Mouse (Mus musculus) CD8-positive naive resting alpha-beta T cell, adult 2 months (primary cell): Measurements from ENCODE around the gene Ptpre.
A peak's percentile ranks its signal among the peaks of the same experiment; 100 is the strongest.

Source experiments
- DNase-seq, 2 experiments: peaks; one replicate each; pipeline ENCODE4 v3.0.0; 2022; ENCODE audit warnings: low read depth in 2 of 2, low spot score in 2 of 2

Ptpre gene

DNA sequence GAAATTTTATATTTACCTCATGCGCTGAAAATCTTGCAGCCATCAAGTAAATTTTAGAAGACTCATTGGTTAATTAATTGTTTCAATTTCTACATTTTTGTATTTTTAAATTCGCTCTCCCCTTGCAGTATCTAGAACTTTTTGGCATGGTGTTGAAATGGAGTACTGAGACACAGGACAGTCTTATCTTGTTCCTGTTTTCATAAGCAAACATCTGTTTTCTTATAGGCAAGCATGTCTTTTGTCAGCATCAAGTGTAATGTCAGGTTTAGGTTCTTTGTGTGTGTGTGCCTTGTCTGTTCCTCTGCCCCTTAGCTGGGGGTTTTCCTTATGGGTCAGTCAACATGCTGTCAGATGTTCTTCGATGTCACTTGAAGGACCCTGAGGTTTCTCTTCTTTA is 39.0 kb downstream of the Ptpre start:
- DNase-seq, result no peak

DNA sequence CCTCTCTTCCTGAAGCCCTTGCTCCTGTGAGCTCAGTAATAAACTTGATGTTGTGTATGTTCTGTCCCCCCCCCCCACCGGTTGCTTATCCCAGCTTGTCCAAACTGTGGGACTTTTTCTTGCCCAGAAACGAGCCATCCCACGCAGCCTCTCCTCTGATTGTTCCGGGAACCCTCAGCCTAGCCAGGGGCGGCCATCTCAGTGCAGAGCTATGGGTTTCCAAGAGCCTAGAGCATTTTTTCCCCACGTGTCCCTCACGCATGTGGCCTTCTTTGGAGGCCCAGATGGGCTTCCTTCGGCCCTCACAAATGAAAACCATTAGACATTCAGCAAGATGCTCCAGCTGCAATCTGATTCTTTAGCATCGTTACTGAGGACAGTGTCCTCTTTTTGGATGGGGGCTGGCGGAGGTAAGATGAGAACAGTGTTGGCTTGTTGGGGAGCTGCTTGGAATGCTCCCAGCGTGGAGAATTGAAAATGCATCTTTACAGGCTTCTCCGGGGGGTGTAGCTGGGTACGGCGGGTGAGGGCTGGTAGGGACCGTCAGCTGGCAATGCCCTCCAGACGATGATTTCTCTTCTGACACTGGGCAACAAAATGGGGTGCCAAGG is 41.5 kb downstream of the Ptpre start:
- no peak for DNase-seq

DNA sequence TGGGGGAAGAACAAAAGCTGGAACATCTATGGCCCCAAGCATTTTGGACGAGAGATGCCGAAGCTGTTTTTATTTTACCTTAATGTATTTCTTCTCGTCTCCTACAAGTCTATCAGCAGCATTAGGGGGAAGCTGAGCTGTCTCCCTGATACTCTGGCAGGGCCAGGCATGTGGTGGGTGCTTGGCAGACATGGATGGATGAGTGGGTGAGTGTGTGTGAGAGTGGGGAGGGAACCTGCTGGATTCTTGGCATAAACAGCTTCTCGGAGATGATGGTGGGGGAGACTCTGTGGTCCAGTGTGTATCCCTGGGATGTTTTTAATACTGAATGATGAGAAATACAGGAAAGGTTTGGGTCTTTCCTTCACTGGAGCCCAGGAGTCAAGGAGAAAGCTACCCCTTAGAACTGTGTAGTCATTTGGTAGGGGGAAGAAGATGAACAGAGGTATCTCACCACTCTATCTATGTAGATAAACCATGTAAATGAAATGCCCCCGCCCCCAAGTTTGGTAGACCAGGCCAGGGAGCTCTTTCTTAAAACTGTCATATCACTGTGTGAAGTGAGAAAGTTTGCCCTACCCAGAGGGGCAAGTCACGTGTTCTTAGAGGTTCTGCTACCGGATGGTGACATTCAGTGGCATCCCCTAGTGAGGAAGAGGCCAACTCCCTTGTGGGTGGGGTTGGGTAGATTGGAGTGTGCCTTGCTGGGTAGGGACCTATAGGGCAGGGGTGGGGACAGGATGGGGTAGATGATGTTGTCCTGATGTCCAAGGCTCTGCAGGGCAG is 43.2 kb downstream of the Ptpre start:
- no peak for DNase-seq

DNA sequence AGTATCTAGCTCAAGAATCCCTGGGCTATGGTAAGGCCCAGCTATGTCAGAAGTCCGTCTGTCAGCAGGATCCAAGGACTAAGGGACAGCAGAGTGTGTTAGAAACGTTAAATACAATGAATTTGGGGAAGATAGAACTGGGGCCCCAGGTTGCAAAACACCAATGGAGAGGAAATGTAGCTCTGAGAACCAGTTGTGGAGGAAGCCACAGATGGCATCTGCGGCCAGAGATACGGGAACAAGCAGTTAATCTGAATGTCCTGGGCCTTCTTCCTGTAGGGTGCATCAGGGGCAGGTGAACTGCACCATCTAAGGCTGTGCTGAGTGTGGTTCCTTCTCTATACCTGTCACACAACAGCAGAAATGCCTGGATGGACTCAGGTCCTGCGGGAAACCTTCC is 43.8 kb downstream of the Ptpre start:
- DNase-seq, result no peak

DNA sequence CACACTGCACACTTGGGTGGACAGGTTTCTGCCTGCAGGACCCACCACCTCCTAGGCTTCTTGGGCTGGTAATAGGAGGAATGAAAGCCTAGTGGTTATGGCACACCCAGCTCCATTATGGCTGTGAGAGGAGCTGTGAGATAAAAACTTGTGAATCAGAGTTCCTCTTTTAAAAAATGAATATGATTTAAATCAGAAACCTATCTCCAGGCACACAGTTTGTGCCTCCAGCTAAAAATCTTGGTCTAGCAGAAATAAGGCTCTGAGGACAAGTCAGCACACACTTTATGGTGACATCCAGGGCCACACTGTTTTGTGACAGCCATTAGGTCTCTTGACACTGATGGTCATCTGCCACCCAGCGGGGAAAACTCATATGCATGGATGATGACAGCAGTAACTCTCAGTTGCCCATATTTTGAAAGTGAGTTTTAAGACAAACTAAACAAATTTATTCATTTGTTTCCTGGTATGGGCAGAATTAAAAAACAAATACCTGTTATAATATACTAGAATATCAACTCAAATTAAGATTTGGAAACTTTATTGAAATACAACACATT is 47.9 kb downstream of the Ptpre start:
- no peak for DNase-seq

DNA sequence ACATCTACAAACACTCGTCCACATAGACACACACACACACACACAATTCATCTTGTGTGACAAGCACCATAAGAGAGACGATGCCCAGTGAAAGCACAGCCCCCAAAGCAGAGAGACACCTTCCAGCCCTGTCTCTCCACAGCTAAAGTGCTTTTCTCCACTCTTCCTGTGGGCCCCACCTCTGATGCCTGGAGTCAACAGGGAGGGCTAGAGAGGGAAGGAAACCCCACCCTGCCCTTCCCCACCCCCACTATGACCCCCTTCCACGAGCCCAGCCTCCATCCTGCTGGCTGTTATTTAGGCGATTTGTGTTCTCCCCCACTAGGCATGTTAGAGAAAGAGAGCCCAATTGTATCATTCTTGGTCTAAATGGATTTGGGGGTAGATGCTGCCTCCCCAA is 49.1 kb downstream of the Ptpre start:
- no peak for DNase-seq

DNA sequence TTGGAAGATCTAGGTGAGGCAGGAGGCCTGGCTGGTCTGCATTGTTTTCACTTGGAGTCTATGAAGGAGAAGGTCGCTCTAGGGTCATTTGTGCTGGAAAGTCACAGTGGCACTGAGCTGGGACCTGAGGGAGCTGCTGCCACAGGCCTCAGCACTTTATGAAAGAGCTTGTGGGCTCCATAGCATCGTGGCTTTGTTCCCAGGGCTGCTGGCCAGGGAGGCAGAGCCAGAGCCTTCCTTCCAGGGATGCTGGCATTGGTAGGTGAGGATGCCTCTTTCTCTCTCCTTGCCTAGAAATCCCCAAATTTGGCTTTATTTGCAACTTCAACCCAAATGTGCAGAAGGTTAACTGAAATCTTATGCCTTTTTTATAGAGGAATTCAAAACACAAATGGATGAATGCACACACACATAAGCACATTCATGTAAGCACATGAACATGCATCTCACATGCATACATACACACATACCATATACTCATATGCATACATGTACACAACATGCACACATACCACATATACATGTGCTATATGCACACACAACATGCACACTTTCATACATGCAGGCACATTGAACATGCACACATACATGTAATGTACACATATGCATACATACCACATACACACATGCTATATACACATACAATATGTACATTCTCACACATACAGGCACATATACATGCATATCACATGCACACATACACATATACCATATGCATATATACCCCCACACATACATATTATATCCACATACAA is 50.7 kb downstream of the Ptpre start:
- DNase-seq, result no peak

DNA sequence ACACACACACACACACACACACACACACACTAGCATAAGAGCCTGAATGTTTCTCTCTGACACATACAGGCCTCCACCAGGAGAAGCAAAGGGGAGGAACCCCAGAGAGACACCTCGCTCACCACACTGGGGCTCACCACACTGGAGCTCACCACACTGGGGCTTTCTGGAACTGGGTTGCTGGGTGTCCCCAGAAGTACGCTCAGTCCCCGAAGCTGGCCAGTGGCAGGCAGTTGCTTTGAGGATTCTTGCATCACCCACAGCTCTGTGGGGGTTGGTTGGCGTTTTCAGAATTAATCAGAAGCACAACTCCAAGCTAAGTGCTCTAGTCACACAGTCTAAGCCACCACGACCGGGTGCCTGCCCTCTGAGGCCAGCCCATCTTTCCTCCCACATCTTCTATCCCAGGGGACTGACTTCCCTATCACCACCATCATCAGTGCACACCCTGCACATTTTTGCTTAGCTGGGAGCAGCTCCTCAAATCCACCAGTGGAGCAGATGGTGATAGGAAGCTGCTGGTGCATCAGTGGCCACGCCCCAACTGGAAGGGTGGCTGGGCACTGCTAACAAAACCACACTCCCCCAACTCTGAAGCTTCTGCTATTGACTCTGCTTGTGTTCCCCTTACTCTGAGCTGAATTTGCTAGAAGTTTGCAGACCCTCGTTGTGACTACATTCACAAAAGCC is 51.5 kb downstream of the Ptpre start:
- no peak for DNase-seq

DNA sequence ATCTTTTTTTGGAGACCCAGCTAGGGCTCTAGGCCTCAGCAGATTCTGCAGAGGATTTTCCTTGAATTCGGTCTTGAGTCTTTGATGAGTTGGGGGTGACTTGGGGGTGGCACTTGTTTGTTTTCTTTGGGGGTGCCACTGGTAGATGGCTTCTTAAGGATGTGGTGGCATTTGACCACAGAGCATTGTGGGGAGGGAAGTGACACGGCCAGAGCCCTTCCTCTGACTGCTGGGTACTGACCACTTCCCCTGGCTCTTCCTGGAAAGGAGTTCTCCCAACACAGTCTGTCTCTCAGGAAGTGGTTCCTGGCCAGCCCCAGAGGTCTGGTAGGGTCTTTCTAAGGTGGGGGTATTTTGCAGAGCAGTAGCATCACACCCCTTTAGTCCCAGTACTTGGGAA is 54.2 kb downstream of the Ptpre start:
- no peak for DNase-seq

DNA sequence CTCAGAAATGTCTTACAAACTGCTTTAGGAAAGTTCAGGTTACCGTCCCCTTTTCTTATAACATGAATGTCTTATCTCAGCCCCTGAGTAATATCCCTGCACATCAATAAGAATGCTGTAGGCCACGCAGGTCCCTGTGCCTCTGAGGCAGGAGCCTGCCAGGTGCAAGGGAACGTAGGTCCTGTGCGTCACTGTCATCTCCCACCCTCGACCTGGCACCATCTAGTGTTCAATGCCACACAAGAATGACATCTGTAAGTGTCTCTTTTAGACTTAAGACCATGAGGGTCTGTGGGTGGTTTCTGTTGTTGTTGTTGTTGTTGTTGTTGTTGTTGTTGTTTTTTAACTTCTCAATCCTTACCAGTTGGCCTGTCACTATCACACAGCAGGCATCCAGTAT is 56.0 kb downstream of the Ptpre start:
- no peak for DNase-seq

DNA sequence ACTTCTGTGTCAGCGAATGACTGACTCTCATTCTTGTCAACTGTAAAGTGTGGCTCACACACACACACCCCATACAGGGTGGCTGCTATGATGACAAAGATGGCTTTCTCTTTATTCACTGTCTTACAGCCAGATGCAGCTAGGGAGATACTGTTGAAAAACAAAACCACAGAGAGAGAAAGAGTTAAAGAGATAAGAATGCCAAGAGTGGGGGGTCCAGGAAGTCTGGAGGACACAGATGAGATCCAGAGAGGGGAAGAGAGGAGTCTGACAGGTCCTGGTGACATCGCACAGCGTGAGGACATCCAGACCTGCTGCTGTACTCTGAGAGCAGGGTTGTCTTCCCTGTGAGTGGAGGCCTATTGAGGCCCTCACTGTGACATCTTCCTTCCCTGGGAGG is 56.5 kb downstream of the Ptpre start:
- DNase-seq, result no peak

DNA sequence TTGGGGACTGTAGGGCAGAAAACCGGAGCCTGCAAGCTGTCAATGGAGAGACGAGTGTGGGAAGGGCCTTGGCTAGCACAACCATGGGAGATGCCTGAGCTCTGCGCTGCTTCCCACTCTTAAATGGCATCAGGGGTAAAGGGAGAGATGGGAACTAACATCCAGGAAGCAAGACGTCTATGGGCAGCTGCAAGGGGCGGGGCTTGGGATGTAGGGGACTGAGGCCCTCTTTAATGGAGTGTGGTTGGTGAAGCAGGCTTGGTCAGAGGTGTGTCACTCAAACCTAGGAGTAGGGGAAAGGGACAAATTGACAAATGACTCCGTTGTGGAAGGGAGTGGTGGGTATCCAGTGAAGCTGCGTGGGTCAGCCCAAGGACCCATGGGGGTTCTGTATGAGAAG is 57.4 kb downstream of the Ptpre start:
- no peak for DNase-seq

DNA sequence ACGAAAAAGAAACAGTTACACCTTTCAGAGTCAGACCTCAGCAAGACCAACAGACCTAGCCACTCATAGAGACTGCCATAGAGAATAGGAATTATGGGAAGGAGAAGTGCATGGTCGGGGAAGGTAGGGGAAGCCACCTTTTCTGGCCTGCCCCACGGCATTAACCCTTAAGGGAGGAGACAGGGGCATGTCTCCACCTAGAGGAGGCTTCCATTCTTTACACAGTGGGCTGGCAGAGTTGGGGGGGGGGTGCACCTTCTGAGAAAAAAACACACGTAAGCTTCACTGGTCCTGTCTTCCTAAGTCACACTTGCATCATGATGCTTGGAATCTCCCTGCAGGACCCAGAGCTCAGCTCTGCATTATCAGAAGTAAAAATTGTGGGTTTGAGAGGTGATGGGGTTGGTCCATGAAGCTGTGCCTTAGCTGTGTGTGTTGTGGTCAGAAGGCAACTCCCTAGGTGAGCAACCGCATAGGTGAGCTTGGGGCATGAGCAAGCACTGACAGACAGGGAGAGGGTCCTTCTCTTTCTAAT is 58.4 kb downstream of the Ptpre start:
- DNase-seq, result no peak

DNA sequence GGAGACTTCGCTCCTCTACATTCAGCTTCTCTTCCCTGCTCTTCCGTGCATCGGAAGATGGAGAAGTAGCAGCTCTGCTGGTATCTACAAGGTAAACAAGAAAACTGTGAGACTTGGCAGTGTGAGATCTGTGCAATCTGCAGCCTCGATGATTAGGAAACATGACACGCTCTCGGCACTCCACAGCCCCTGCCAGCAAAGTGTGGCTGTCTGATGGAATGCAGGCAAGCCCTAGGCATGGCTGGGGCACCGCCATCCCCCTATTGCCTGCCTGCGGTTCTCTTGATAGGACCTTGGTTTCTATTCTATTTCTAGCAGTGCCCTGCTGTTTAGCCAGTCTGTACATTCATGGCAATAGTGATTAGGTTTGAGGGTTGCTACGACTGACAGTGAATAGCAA is 59.7 kb downstream of the Ptpre start:
- DNase-seq, result no peak

DNA sequence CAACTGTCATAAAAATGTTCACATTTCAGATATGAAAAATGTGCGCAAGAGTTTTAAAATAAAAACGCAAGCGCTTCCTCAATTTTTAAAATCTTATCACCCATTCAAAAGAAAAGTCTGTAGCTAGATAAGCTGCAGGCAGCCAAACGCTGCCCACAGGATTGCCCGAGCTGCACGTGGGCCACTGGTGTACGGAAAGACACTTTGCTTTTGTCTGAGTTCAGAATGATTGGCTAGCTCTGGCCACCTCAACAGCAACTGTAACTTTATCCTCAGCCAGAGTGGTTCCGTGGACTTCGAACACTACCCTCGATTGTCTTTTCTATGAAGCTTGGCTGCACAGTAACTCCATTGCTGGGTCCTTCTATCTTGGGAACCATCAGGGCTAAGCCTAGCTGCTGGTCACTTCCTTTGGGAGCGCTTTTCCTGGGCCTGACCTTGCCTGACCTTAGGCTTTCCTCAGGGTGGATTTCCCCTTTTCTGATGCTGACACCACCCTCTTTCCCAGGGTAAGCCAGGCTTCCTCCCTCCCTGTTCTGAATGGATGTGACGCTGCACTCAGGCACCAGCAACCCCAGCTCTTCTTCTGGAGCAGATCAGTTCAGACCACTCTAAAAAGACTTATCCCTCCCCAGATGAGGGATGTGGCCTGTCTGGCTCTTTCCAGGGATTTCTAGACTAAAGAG is 60.5 kb downstream of the Ptpre start:
- DNase-seq, result no peak

DNA sequence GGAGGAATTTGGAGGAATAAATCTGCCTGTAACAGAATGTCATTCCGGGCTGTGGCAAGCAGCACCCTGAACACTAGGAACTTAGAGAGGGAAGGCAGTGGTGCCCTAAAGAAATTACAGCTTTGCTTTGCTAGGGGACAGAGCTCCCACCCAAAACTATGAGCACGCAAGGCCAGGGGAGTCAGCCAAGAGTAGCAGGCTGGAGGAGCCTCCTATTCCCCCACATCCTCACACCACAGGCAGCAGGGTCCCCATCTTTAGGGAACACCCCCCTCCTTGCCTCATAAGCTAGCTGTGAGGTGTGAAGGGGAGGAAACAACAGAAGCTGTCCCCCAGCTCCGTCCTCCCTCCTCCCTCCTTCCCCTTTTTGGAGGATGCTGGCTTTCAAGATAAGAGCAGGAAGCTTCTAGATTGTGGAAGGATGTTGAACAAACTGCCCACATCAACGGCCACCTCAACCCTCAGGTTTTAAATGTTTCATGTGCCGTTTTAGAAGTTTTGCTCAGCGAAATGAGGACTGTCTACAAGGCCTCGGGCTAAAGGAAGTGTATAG is 61.1 kb downstream of the Ptpre start:
- DNase-seq, result peak; percentile 12 to 39

DNA sequence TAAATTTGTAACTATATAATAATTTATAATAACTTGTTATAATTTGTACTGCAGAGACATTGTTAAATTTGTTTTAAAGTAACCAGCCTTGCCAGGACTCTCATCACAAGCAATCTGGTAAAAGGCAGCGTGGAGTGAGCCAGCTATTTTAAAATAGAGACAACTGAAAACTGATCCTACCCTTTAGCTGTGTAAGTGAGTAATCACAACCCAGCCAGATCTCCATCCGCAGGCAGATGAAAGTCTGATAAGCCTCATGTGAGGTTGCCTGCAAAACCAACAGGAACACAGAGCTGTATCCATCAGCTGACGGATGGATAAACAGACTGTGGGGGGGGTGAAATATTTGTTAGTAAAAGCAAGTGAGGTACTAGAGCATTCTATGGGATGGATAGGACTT is 62.8 kb downstream of the Ptpre start:
- DNase-seq, result no peak

DNA sequence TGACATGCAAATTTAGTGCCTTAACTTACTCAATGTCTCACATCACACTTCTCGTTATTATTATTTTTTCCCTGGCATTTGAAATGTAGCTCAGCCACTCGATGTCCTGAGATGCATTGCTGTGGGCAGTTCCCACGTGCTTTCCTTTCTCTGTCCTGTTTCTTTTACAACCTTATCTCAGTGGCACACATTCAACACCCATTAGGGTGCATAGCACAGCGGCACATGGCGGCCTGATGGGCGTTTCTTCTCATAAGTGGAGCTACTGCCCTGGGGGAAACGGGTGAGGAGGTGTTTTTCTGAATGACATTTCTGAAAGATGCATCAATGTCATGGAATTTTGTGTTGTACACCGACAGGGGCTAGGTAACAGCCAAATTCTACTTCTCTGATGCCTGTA is 64.3 kb downstream of the Ptpre start:
- no peak for DNase-seq

DNA sequence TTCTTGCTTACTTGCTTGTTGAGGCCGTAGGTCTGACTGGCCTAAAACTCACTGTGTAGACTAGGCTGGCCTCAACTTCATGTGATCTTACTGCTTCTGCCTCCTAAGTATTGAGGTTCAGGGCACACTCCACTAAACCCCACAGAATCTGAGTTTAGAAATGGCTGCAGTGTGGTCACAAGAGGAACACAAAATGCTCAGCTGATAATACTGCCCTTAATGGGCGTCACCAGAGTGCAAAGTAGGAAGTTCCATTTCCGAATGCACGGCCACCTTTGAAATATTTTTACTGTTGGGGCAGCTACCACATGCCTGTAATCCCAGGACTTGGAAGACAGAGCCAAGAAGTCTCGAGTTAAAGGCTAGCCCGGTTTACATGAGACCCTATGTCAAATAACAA is 65.0 kb downstream of the Ptpre start:
- no peak for DNase-seq

DNA sequence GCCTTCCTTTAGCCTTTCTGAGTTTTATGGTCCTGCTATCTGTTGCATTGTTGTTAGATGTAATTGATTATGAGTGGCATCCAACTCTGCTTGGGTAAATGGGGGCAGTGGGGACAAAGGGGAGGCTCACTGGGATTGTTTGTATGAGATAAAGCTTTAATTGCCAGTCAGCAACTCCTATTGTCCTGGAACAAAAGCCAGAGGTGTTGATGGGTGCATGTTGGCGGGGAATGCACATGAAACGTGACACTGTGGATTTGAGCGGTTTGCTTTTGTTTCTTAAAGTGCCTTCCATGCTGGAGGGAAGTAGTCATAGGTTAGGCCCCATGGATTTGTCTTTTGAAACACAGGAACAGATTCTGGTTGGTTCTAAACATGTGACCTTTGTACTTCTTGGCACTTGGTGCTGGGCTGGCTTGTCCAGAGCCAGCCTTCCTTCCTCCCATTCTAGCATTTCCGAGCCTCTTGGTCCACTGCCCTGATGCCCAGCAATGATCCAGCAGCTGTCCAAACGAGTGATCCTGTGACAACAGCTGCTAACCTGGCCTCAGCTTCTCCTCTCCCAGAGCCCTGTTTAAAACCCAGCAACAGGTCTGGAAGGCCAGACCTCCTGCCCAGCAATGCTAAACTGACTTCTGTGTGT is 65.7 kb downstream of the Ptpre start:
- no peak for DNase-seq
